Mouse (Mus musculus) left cerebral cortex, adult 18-20 months (tissue): ENCODE measurements around the gene Gse1. TPM values are rescaled to one million over a fixed set of nuclear protein-coding genes. Genes with fewer than 3 reads are reported as not detected.

Source experiments
- DNase-seq, 2 experiments: peaks; one replicate each; pipeline ENCODE4 v3.0.0; 2021 to 2022; ENCODE audit warnings: low spot score in 2 of 2, mixed read lengths in 1 of 2
- total RNA-seq, 2 experiments: library from RNA; stranded (reverse); gene quantifications; 2 replicates each; pipeline ENCODE4 v1.2.3; 2021

Gene Gse1
- total RNA-seq, 2 experiments from 2014 or later = 79.8 to 90.8 TPM

DNA sequence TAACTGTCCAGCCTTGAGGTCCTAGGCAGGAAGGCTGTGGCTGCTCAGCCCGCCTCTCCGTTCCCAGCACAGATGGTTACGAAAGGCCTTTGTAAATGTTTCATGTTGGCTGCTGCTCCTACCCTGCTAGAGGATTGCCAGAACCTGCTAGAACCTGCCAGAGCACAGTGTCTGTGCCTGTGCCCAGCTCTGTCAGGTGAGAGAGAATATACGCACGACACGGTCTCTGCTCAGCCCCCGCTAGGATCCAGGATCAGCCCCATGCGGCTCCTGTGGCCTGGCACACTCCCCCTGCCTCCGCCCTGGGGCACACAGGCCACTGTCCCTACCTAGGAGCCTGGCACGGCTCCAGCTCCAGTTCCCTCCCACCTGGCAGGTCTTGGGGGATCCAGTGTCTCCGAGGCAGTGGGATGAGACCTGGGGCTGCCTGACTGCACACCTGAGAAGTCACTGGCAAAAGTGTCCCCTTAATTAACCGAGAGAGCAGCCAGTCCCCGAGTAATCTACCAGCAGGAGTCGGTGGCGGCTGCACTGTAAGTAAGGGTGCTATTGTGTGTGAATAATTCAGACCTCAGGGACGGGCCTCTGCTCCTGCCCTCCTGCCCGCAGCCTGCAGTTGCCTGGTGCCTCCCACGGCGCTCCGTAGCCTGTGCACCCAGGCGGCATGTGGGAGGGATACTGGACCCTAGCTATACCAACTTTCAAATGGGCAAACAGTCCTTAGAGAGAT lies 209.6 kb downstream of the Gse1 start:
- peak; percentile 70 to 80 for DNase-seq

- DNase-seq = no peak
These were observed 211.1 kb downstream of the Gse1 start for GRCm38 (mm10) chr8:120439309-120439708.

- peak; percentile 52 to 72 for DNase-seq
These were observed 212.5 kb downstream of the Gse1 start for GRCm38 (mm10) chr8:120440739-120441138.

DNA sequence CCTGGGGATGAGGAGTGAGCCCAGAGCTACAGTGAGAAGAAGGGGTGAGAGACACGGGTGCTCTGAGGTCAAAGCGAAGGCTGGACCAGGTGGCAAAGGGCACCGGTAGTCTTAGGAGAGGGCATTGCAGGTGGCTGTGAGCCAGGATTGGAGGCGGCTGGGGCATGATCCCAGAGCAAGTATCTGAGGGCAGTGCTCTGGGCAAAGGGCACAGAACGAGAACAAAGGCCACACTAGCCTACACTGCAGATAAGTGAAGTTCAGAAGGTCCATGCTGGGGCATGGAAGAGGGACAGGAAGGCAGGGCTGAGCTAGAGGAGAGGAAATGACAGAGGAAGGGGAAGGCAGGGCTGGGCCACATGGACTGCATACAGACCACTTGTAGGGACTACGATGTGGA lies 213.4 kb downstream of the Gse1 start:
- no peak for DNase-seq

DNA sequence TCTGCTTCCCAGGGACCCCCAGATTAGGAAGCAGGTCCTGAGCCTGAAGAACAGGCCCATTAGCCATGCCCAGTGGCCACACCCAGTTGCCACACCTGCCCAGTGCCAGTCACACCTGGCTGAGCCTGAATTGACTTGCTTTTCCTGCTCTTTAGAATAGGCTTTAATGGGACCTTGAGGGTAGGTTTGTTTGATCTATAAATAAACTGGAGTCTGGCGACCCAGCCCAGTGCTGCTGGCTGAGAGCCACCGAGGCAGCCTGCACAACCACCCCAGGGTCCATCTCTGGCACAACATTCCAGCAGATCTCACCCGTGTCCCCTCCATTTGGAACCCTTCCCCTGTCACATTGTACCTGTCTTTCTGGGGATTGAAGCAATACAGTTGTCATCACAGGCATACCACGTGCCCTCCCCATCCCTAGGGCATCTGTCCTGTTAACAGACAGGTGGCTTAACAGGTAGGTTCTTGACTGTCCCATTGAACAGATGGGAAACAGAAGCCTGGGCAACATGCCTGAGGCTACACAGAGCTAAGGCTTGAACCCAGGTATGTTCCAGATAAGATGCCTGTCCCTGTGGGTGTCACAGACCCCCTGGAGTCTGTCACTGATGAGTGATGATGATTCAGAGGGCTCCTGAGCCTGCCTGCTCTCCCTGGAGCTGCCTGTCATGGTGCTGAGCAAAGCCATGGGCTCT lies 214.2 kb downstream of the Gse1 start:
- DNase-seq = no peak

DNA sequence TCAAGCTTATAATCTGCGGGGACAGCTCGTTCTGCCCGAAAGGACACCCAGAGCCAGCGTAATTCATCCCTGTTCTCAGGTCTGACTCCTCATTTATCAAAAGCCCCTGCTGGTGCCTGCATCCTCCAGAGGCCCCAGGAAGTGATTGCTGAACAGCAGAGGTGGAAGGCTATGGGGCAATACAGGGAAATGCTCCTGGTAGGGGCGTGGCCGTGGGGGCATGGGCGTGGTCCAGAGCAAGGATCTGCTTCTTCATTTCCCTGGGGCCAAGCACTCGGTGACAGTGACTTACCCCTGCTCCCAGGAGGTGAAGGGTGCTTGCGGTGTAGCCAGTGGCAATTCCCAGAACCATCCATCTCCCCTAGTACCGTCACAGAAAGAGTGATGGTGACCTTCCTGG lies 217.0 kb downstream of the Gse1 start:
- DNase-seq = no peak

DNA sequence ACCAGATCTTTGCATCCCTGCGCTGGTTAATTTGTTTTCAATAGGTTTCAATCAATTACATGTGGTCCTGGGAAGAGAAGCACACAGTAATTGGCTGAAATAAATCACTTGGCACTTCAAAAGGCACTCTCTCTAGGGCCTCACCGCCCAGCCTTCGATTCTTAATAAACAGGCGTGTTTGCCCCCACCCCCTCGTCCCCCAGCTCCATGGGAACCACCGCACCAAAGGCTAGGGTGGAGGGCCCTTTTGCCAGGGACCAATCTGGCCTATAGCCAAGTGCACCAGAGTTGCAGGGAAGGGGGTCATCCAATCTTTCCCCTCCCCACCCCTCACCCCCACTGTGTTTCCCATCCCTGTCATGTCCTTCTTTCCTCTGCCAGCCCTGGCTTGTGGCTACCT lies 219.9 kb downstream of the Gse1 start:
- no peak for DNase-seq

DNA sequence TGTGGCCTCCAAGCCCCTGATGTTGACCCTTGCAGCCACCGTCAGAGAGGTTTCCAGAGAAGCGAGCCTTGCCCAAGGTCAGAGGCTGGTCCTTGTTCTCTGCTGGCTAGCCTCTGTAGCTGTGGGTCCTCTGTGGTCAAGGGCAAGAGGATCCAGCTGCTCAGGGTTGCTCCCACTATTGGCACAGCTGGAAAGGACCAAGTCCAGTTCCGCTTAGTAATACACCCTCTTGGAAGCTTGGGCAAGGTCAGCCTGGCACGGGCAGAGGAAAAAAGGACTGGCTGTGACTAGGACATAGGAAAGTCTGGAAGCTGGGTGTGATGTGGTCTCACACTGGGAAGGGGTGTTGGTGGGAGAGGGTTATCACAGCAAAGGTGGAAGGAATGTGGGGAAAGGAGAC lies 220.9 kb downstream of the Gse1 start:
- DNase-seq = no peak

DNA sequence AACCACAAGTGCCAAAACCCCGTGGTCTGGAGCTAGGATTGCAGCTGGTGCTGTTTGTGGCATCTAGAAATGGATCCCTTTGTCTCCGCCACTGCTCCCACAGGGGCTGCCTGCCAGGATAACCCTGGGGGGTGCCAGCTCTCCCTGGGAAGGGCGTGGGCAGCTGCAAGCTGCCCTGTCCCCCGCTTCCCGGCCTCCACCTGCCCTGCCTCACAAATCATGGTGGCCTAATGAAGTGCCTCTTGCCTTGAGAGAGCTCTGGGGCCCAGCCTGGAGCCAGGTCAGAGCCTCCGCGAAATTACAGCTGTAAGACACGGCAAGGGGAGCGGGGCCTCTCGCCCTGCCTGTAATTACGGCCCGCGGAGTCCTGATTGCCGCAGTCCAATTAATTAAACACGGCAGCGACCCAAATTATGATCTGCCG lies 221.4 kb downstream of the Gse1 start:
- DNase-seq = peak; percentile 46 to 51

GRCm38 (mm10) chr8:120452111-120452510 lies 223.9 kb downstream of the Gse1 start:
- DNase-seq = no peak

- no peak for DNase-seq
These were observed 226.1 kb downstream of the Gse1 start for GRCm38 (mm10) chr8:120454404-120454803.

DNA sequence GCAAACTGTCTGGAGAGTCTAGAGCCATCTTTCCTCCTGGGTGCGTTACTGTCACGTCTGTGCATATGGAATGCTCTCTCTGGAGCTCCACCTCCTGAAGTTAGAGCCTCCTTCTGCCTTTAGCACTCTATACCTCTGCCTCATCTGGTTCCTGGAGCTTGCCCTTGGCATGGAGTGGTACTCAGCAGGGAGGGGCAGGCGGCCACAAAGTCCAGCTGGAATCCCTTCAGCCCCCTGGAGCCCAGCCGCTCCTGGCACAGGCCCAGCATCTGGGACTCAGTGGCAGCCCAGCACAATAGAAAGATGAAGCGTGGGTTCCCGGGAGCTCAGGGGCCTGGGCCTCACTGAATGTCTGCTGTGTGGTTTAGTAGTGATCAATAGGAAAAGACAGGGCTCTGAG lies 232.1 kb downstream of the Gse1 start:
- no peak for DNase-seq

DNA sequence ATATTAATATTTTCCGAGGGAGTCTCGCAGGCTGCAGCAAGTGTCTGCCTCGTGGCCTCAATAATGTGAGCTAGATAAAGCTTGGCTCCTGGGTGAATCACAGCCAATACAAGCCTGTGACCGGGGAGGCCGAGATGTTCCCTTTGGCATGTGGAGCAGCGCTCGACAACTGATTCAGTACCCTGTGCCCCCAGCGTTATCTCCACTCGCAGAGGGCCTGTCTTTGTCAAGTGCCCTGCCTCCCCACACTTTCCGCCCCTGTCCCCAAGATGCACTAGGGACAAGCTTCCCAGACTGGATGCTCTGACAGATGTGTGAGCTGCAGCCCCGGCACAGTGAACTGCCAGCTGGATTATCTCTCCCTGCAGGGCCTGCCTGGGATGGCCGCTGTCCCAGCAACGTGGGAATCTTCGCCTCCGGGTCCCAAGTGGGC lies 233.9 kb downstream of the Gse1 start:
- no peak for DNase-seq

GRCm38 (mm10) chr8:120462611-120463010 lies 234.4 kb downstream of the Gse1 start:
- no peak for DNase-seq

- DNase-seq = no peak
These were observed 235.8 kb downstream of the Gse1 start for GRCm38 (mm10) chr8:120463918-120464584.

DNA sequence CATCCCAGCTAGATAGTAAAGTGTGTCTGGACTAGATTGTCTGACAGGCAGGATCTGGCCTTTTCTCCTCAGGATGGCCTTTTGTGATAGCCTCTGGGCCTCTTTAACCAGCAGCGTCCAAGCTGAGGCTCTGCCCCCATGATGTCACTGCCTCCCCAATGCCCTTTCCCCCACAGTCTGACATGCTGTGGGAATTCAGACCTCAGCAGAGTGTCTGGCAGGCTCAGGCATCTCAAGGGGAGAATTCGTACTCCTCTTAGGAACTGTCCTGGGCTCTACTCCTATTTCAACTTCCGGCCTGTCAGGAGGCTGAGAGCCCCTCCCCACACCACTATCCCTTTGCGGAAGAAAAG lies 236.3 kb downstream of the Gse1 start:
- DNase-seq = no peak

DNA sequence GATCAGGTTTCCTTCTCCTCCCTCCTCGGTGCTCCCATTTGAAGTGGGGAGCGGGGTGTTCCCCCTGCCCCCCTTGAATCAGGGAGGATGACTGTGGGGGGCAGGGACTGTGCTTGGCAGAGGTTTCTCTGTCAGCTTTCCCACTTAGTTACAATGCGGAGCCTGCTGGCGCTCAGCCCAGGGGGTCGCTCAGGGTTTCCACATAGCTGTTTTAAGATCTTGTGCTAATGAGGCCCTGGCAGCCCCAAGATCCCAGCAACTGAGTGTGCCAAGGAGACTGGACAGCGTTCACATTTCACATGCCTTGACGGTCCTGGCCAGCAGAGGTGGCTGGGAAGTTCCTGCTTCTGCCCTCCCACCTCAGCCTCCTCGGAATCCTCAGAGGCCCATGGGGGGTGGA lies 237.5 kb downstream of the Gse1 start:
- DNase-seq = peak in 1 of 2 experiments; percentile 60

DNA sequence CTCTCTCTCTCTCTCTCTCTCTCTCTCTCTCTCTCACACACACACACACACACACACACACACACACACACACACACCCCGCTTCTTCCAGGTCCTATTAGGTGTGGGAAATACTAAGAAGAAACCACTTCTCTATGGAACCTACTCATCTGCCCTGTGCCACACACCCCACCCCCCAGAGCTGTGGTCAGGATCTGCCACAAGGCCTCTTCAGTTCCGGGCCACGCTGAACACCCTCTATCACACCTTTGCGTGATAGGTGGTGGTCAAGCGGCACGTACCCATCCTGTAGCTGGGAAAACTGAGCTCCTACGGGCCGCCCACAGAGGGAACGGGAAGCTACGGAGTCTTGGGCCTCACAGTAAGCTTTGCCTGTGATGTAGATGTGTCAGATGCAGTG lies 238.0 kb downstream of the Gse1 start:
- DNase-seq = no peak

GRCm38 (mm10) chr8:120467598-120467997 lies 239.3 kb downstream of the Gse1 start:
- no peak for DNase-seq

DNA sequence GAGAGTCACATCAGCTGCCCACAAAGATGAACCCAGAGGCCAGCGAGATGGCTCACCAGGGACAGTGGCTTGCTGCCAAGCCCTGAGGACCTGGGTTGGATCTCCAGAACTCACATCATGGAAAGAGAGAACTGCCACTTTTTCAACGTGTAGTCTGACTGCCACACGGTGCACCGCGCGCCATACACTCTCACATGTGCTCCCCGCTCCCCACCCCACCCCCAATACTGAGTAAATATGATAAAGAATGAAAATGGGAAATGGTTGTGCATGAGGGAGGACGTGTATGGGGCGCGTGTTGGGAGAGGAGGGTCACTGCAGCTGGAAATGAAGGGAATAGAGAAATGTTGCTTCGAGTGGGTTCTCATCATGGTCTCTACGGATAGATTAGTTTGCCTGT lies 241.9 kb downstream of the Gse1 start:
- DNase-seq = no peak

GRCm38 (mm10) chr8:120471166-120471565 lies 242.9 kb downstream of the Gse1 start:
- DNase-seq = no peak

DNA sequence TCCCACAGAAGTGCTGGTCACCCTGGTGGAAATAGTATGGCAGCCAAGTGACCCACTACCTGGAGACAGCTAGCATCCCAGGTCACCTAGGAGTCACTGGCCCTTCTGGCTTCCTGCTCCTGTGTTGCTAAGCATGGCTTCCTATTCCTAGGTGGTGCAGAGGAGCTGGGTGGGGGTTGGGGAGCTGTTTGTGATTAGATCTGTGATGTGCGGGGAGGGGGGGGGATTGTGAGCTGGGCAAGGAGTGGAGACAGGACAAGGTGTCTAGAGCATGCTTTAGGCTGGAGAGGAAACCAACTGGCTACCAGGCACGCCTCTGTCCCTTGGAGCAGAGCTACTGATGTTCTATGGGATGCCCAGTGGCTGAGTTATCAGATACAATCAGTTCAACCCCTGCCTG lies 243.5 kb downstream of the Gse1 start:
- DNase-seq = no peak
